Mouse (Mus musculus): Measurements from ENCODE around the gene Lrrc28. TPM values are rescaled to one million over a fixed set of nuclear protein-coding genes. Genes with fewer than 3 reads are reported as not detected.

The Lrrc28 gene
- polyA plus RNA-seq (2017; shearing (Covaris generic)) = 24.6 TPM

GRCm38 (mm10) chr7:67644833-67645680 lies at the start of gene Lrrc28:
Gene Lrrc28 (minus strand): TSS chr7:67645268.

GRCm38 (mm10) chr7:67647277-67647676 lies 2.2 kb upstream of the Lrrc28 start, which contains the start of gene Ttc23:
Gene Ttc23 (plus strand): TSS chr7:67647410.

Other genes starting within 250 kb of the Lrrc28 start
- 0.60 TPM for gene Ttc23, start 2.1 kb upstream of the Lrrc28 start, polyA plus RNA-seq (2017; shearing (Covaris generic))
- gene Synm, start 114.5 kb upstream of the Lrrc28 start, polyA plus RNA-seq (2017; shearing (Covaris generic)) = 0.15 TPM

Measured in effector memory CD4-positive, alpha-beta T cell, adult 7 months (primary cell).